Mouse (Mus musculus) lung, postnatal 0 days (tissue): ENCODE data around the gene Ferd3l.

ENCODE experiments used
- CTCF ChIP-seq: IDR thresholded peaks from 2 replicates; pipeline ENCODE4 v1.5.1; 2016; ENCODE audit warnings: antibody characterized with exemption, mild to moderate bottlenecking
- EP300 ChIP-seq: IDR thresholded peaks from 2 replicates; pipeline ENCODE4 v1.6.1; 2016; ENCODE audit warnings: antibody characterized with exemption, mild to moderate bottlenecking, control low read depth

- no peak for TF ChIP-seq CTCF
- no peak for TF ChIP-seq EP300
Measured at GRCm38 (mm10) chr12:33956576-33957399, 28.6 kb downstream of the Ferd3l start.
